Comparison of ENCODE assay signal across 8 mouse cellular contexts in genomic region chr17:80468417-80468894, GRCm38 (mm10). TPM values are rescaled to one million over a fixed set of nuclear protein-coding genes. Genes with fewer than 3 reads are reported as not detected.
A peak's percentile ranks its signal among the peaks of the same experiment; 100 is the strongest.
DNase-seq lines count a peak whose midpoint lies in the region; ATAC-seq lines count a peak whose summit lies in the region.
"Not testable (repeated sequence)": the region's sequence is repeated elsewhere in the genome, so short reads cannot be mapped to it uniquely, and the experiment has no call there.

No protein-coding gene starts in this region.

- WGBS in liver, embryonic 11.5 days, result 18% methylated on average over 3 of the region's 3 CpGs

- not testable (repeated sequence) for H3K36me3 ChIP-seq in liver, embryonic 11.5 days (ENCODE audit: control insufficient read depth, insufficient read depth, low read length)

- not testable (repeated sequence) for H3K9me3 ChIP-seq in liver, embryonic 11.5 days (ENCODE audit: control insufficient read depth, low read length)

- peak; percentile 85 for ATAC-seq in liver, embryonic 11.5 days (replicated peaks; ENCODE audit: low FRiP score)

- not testable (repeated sequence) for H3K4me2 ChIP-seq in liver, embryonic 11.5 days

- DNase-seq in B cell, adult 2 months, result peak; percentile 80 to 82
- DNase-seq in WW6 (ENCODE audit: low read depth, low spot score), result peak; percentile 52
- peak; percentile 15 for DNase-seq in gastrocnemius, postnatal 25 days
- DNase-seq in kidney, adult 18-20 months, result peak; percentile 44
- DNase-seq in liver, embryonic 11.5 days (ENCODE audit: low spot score), result peak; percentile 43
- DNase-seq in lung, postnatal 36 days, result peak; percentile 58
- peak; percentile 74 for DNase-seq in spleen, adult 12 weeks (ENCODE audit: low spot score)
- DNase-seq in thymus, postnatal 25 days, result peak; percentile 22

- peaks cover 17% of the 10 kb centered on the region for H3K4me1 ChIP-seq in liver, embryonic 11.5 days (replicated peaks; ENCODE audit: control insufficient read depth, insufficient read depth, low read length)

- H3K27me3 ChIP-seq in liver, embryonic 11.5 days (replicated peaks; ENCODE audit: control insufficient read depth, insufficient read depth, low read length), result not testable (repeated sequence)

- not testable (repeated sequence) for H3K27ac ChIP-seq in liver, embryonic 11.5 days (ENCODE audit: low read depth, low read length)

- H3K9ac ChIP-seq in liver, embryonic 11.5 days (ENCODE audit: low read depth, low read length), result not testable (repeated sequence)

- H3K4me3 ChIP-seq in liver, embryonic 11.5 days (ENCODE audit: low read depth, low read length), result not testable (repeated sequence)

RNA-seq across cellular contexts. Expression of gene Sos1, which starts 11.8 kb away (rescaled TPM):
- total RNA-seq in gastrocnemius, postnatal 25 days (2021), result 10 to 100 TPM; 12.8 to 14.7 TPM
- polyA plus RNA-seq in liver, embryonic 11.5 days (2014; fragmentation: Nextera tagmentation; extraction: Ambion mirVana), result 4.5 and 4.7 TPM in 2 replicates

Comparison
In these comparisons a context has a peak if more than half of its experiments do, and no peak if none do; other contexts are left out.
1. DNase-seq: peak in every context shown above with its lines; median percentile 81 in B cell, adult 2 months; 74 in spleen, adult 12 weeks; 58 in lung, postnatal 36 days; 52 in WW6; 44 in kidney, adult 18-20 months; 43 in liver, embryonic 11.5 days; 22 in thymus, postnatal 25 days; 15 in gastrocnemius, postnatal 25 days.